Mouse (Mus musculus) c-Kit-negative CD71-positive TER-119-positive erythroid progenitor cells, embryonic 14.5 days (primary cell): Measurements from ENCODE around the gene Olfr609.
"Not testable (repeated sequence)": the region's sequence is repeated elsewhere in the genome, so short reads cannot be mapped to it uniquely, and the experiment has no call there.

Source experiments
- DNase-seq: peaks from one replicate; pipeline ENCODE4 v3.0.0-alpha.2; 2013; ENCODE audit warnings: low read depth, low spot score

Olfr609 gene

DNA sequence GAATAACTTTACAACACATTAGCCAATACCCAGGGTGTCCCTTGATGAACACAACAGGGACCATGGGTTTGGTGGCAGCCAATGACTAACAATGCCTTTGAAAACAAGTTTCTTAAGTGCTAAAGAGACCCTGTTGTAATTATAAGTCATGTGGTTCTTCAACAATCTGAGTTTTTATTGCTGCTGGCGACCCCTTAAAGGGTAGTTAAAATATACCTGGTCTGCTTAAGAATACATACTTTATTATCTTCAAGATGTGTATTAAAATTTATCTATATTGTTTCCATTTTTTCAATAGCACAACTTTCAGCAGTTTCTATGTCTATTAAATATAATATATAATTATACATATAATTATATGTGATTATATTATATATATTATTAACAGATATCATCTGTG, at the start of gene Olfr609:
Olfr609 (minus strand) TSS at position 101 of the 400 bp plus-strand sequence.
- DNase-seq, result no peak

DNA sequence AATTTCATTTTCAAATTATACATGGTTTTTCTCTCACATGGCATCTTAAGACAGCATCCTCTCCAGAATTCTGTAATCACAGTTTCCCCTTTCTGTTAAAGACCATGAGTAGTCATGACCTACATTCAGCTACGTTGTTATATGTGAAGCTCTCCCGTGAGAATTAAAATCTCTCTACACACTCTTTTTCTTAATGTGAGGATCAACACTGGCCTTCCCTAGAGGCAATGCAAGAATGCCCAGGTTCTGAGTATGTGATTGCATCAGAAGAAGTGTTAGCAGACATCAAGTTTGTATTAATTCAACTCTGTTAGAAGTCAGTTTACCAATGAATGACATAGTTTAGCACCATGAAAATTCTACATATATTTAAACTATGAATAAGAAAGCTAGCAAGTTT, 44.8 kb upstream of the Olfr609 start, which contains the start of gene Olfr612:
Olfr612 (minus strand) TSS at position 101 of the 400 bp plus-strand sequence.
- not testable (repeated sequence) for DNase-seq

DNA sequence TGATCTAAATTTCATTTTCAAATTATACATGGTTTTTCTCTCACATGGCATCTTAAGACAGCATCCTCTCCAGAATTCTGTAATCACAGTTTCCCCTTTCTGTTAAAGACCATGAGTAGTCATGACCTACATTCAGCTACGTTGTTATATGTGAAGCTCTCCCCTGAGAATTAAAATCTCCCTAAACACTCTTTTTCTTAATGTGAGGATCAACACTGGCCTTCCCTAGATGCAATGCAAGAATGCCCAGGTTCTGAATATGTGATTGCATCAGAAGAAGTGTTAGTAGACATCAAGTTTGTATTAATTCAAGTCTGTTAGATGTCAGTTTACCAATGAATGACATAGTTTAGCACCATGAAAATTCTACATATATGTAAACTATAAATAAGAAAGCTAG, 22.9 kb upstream of the Olfr609 start, which contains the start of gene Olfr611:
Olfr611 (minus strand) TSS at position 101 of the 400 bp plus-strand sequence.
- not testable (repeated sequence) for DNase-seq

DNA sequence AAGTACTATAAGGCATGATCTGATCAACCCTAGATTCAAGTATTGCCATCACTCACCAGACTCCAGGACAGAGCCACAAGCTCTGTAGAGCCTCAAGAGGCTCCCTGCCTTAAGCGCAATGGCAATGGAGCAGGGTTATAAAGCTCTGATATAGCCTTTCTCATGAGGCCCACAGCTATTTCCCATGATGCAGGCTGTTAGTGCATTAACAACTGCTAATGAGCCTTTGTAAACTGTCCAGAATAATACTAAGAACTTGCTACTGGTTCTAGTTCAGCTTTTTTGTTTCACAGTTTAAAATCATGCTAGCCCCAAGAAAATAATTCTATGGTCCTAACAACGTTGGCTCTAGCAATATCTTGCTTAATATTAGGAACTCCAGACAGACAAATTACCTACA, 14.2 kb upstream of the Olfr609 start, which contains the start of gene Olfr610:
Olfr610 (minus strand) TSS at position 101 of the 400 bp plus-strand sequence.
- DNase-seq, result no peak

DNA sequence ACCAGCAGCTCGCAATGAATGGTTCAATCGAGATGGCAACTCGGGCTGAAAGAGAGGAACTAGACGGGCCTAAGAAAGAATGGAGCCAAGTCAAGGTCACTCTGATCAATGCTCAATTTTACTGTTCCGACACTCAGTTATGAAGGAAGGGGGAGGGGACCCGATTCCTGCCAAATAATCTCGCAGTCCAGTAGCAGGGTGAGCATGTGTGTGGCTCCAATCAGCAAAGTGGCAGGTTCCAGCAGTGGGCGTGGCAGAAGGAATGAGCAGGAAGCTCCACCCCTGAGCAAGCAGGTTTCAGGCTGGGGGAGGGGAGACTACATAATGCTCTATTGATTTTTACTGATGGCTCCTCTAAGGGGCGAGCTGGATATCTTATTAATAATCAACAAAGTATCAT, 20.8 kb downstream of the Olfr609 start:
- not testable (repeated sequence) for DNase-seq

DNA sequence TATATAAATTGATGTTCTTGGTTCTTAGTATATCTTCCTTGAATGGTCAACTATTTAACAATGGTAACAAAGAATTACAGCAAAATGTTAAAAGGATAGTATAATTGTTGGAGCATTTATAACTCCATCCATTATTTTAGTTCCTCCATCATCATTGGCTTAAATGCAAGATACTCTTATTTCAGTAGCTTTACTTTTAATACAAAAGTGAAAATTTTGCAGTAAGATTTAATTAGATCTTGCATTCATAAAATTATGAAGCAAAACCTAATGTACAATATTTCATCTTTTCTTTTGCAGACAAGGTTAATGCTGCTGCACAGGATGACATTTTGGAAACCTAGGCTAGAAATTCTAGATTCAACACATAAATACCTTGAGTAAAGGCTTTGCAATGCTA, 28.3 kb downstream of the Olfr609 start, which contains the start of gene Olfr608:
Olfr608 (plus strand) TSS at position 301 of the 400 bp plus-strand sequence.
- no peak for DNase-seq

DNA sequence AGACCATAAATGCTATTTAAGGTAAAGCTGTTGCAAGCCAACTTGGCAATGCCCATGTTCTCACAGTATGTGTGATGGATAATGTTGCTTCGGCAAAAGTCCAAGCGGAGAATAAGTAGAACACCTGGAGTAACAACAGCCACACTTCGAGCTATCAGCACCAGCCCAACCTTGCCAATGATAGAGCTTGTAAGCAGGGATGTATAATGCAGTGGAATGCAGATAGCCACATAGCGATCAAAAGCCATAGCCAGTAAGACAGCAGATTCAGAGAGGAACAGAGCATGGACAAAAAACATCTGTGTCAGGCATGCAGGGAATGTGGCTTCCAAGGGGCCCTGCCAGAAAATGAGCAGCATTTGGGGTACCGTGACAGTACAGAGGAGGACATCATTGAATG, 37.3 kb downstream of the Olfr609 start:
- DNase-seq, result no peak

DNA sequence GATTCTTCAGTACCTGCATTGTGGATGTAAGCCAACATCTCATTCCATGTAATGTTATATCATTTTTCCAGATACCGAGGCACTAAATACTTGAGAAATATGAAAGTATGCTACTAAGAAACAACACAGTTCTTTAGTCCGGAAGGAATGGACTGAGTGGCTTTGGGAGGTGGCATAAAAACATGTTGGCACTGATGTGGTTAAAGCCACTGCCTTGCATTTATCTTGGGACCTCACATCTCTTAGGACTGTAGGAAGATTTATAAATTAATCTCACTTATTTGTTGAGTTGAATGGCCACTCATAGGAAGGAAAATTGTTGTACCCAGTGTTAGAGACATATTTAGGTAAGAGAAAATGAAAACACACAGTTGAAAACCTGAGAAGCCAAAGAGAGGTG, 49.1 kb downstream of the Olfr609 start, which contains the start of gene Olfr606:
Olfr606 (plus strand) TSS at position 301 of the 400 bp plus-strand sequence.
- DNase-seq, result no peak

DNA sequence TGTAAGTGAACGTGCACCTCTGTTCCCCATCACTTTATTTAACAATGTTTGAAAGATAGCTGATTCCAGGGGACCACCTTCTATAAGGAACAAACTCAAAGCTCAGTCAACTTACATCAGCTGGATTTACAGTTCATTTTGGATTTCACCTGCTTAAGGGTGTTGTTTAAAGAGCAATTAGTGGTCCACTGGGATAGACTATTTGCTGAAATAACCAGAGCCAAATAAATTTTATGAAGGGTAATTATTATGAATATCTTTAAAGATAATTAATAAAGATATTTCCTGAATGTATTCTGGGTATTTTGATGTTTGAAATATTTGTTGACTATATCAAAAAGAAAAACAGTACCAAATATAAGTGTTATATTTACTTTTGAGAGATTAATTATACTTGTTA, 52.5 kb downstream of the Olfr609 start, which contains the start of gene Olfr605:
Olfr605 (minus strand) TSS at position 101 of the 400 bp plus-strand sequence.
- DNase-seq, result no peak
